Mouse (Mus musculus) forebrain, embryonic 16.5 days (tissue): ENCODE measurements around the gene Sat1. TPM values are rescaled to one million over a fixed set of nuclear protein-coding genes. Genes with fewer than 3 reads are reported as not detected.
"Not testable (repeated sequence)": the region's sequence is repeated elsewhere in the genome, so short reads cannot be mapped to it uniquely, and the experiment has no call there.

Experiments
- ATAC-seq: fragments of 200-750 bp; cut with Nextera tagmentation; 2 replicates; pipeline ENCODE4 v1.8.0; 2017; ENCODE audit warnings: mild to moderate bottlenecking, moderate library complexity
- H3K27ac ChIP-seq: fragments of 300-500 bp; sonication (generic); 2 replicates; pipeline ENCODE4 v1.5.1; 2014; ENCODE audit warnings: low read length, control low read depth
- H3K27me3 ChIP-seq: fragments of 300-500 bp; sonication (generic); replicated peaks from 2 replicates; pipeline ENCODE4 v1.6.1; 2014; ENCODE audit warnings: low read length; ENCODE audit not compliant: control insufficient read depth, insufficient read depth
- H3K36me3 ChIP-seq: fragments of 300-500 bp; sonication (generic); 2 replicates; pipeline ENCODE4 v1.6.1; 2014; ENCODE audit not compliant: control insufficient read depth, insufficient read depth
- H3K4me1 ChIP-seq: fragments of 300-500 bp; sonication (generic); replicated peaks from 2 replicates; pipeline ENCODE4 v1.6.1; 2014; ENCODE audit warnings: low read length; ENCODE audit not compliant: control insufficient read depth, insufficient read depth
- H3K4me2 ChIP-seq: fragments of 300-500 bp; sonication (generic); 2 replicates; pipeline ENCODE4 v1.6.1; 2014; ENCODE audit warnings: mild to moderate bottlenecking, low read length, control low read depth
- H3K4me3 ChIP-seq: fragments of 300-500 bp; sonication (generic); replicated peaks from 2 replicates; pipeline ENCODE4 v1.5.1; 2014; ENCODE audit warnings: mild to moderate bottlenecking, low read length, control low read depth
- H3K9ac ChIP-seq: fragments of 300-500 bp; sonication (generic); replicated peaks from 2 replicates; pipeline ENCODE4 v1.6.1; 2014; ENCODE audit warnings: low read depth, low read length, control low read depth
- H3K9me3 ChIP-seq: fragments of 300-500 bp; sonication (generic); 2 replicates; pipeline ENCODE4 v1.6.1; 2016; ENCODE audit warnings: low read length; ENCODE audit not compliant: control insufficient read depth
- WGBS: fragments of 180-500 bp; shearing (Covaris S2); extraction: QIAGEN DNeasy Blood & Tissue Kit; methylation state at CpG from one replicate; pipeline ENCODE4 v1.1.7; 2014; 5-methylcytosine and 5-hydroxymethylcytosine counted together
- polyA plus RNA-seq: library from polyadenylated mRNA; unstranded; fragments of >200 nt; fragmentation: Nextera tagmentation; extraction: Ambion mirVana; gene quantifications from 2 replicates; pipeline ENCODE4 v1.2.1, GENCODE M21; 2015

Sat1 gene
- polyA plus RNA-seq, result 53.7 and 62.9 TPM in 2 replicates

DNA sequence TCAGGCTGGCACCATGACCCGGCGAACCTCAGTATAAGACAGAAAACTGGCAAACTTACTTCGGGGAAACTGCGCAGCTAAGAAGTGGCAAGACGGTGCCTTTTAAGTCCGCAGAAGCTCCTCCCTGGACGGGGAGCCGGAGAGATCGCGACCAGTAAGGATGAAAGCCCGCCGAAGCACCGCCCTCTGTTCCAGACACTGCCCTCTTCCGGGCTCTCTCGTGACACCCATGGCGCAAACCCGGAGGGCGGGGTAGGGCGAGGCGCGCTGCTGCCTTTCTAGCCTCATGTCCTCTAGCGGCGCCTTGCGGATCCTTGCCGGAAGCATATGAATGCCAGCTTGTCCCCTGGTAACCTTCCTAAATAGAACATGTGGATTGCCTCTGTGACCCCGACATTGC is at the start of gene Sat1:
Gene Sat1 (minus strand): TSS at position 179 of the 400 bp plus-strand sequence.
- peak; percentile 99 for ATAC-seq
- no peaks in the 10 kb centered on the region for H3K27me3 ChIP-seq
- no peaks in the 10 kb centered on the region for H3K36me3 ChIP-seq
- peak within 1 kb of the TSS; percentile 64 for H3K9ac ChIP-seq
- no peak within 1 kb of the TSS for H3K27ac ChIP-seq
- peak within 1 kb of the TSS; percentile 66 for H3K4me2 ChIP-seq
- H3K4me3 ChIP-seq, result peak within 1 kb of the TSS; percentile 52
- no peaks in the 10 kb centered on the region for H3K9me3 ChIP-seq
- 20% methylated on average over 26 of the region's 26 CpGs for WGBS
- no peaks in the 10 kb centered on the region for H3K4me1 ChIP-seq

DNA sequence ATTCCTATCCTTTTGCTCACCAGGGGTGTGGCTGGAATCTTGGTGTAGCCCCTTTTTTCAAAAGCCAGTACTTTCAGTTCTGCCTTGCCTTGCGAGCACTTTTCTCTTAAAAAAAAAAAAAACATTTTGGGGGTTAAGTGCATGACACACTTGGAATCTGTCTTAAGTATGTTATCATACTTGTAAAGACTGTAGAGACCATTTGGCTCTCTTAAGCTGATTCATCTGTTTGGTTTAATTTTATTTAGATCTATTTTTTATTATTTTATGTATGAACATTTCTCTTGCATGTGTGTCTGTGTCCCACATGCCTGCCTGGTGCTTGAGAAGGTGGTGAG is 46.6 kb upstream of the Sat1 start:
- H3K27ac ChIP-seq, result no peak overlapping the region
- ATAC-seq, result no peak

DNA sequence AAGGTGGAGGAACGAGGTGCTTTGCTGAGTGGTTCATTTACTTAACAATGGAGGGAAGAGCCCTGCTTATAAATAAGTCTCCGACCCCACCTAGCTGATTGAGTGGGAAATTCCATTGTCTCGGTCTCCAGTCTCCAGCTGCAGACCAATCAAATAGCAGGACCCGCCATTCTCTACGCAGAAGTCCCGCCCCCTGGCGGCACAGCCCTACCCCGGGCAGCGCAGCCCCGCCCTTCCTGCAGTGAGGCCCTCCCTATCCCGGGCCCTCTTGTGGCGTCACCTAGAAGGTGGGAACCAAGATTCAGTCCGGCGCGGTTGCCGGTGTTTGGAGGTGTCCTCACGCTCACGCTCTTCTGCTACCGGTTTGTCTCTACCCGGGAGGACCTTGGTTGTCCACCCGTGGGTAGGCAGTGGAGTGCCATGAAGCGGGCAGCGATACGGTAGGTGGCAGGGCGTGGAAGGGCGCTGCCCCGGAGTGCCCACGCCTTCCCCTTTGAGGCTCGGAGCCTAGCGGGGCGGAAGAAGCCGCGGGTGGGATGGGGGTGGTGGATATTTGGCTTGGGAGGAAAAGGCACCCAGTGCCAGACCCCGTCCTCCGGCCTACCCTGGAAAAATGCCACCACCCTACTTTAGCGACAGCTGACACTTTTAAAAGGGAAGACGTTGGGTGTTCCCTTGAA is 46.1 kb upstream of the Sat1 start, which contains the start of gene Acot9:
Gene Acot9 (plus strand): TSS at position 209 of the 680 bp plus-strand sequence.
- ATAC-seq, result peak; percentile 99
- H3K27ac ChIP-seq, result peak within 1 kb of the TSS; percentile 23
- no peaks in the 10 kb centered on the region for H3K4me1 ChIP-seq
- H3K9me3 ChIP-seq, result no peaks in the 10 kb centered on the region
- H3K36me3 ChIP-seq, result no peaks in the 10 kb centered on the region
- peak within 1 kb of the TSS; percentile 58 for H3K4me2 ChIP-seq
- H3K27me3 ChIP-seq, result no peaks in the 10 kb centered on the region
- 22% methylated on average over 30 of the region's 37 CpGs for whole genome bisulfite sequencing
- peak within 1 kb of the TSS; percentile 56 for H3K4me3 ChIP-seq
- peak within 1 kb of the TSS; percentile 61 for H3K9ac ChIP-seq

More for the DNA sequence above, 46.6 kb upstream of the Sat1 start:
- Histone ChIP-seq H3K4me1 (no peaks in the 10 kb centered on the region), H3K4me3 (peak overlapping the region; percentile 56), H3K27me3 (no peaks in the 10 kb centered on the region), H3K9me3 (no peaks in the 10 kb centered on the region), H3K9ac (peak overlapping the region; percentile 61), H3K36me3 (no peaks in the 10 kb centered on the region), H3K4me2 (peak overlapping the region; percentile 58)
- 38% methylated on average over 1 of the region's 1 CpGs for WGBS

DNA sequence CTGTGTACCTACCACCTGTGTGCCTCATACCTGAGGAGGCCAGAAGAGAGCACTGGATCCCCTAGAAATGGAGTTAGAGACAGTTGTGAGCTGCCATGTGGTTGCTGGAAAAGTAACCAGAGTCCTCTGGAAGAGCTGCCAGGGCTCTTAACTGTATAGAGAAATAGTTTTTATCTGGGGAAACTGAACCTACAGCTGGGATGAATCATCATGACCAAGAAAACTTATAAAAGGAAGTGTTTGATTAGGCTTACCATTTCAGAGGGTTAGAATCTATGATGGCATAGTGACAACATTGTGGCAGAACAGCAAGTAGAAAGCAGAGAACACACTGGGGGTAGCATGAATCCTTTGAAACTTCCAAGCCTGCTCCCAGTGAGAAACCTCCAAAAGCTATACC is 40.6 kb upstream of the Sat1 start:
- Histone ChIP-seq H3K4me2 (no peak overlapping the region), H3K27ac (no peak overlapping the region), H3K9ac (no peak overlapping the region), H3K9me3 (no peaks in the 10 kb centered on the region), H3K4me1 (no peaks in the 10 kb centered on the region), H3K27me3 (no peaks in the 10 kb centered on the region), H3K4me3 (no peak overlapping the region), H3K36me3 (no peaks in the 10 kb centered on the region)
- no peak for ATAC-seq

DNA sequence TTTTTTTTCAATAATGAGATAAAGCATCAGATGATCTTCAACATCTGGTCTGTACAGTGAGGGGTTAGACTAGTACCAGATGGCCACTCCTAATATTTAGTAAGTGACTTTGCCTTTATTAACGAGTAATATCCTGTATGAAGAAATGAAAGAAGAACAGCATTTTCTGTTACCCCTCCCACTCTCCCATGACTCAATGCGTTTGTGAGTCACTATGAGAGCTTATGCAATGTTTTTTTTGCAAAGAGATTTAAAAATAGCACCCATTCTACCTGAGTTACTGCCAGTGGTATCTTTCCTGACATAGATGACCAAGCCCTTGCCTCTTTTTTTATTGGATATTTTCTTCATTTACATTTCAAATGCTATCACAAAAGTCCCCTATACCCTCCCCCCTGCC is 2.0 kb upstream of the Sat1 start:
- H3K4me2 ChIP-seq, result no peak overlapping the region
- H3K27me3 ChIP-seq, result no peaks in the 10 kb centered on the region
- no peak overlapping the region for H3K27ac ChIP-seq
- no peaks in the 10 kb centered on the region for H3K36me3 ChIP-seq
- no peak for ATAC-seq
- H3K9ac ChIP-seq, result no peak overlapping the region
- no peak overlapping the region for H3K4me3 ChIP-seq
- no peaks in the 10 kb centered on the region for H3K4me1 ChIP-seq
- no peaks in the 10 kb centered on the region for H3K9me3 ChIP-seq
- WGBS, result 72% methylated on average over 2 of the region's 2 CpGs

DNA sequence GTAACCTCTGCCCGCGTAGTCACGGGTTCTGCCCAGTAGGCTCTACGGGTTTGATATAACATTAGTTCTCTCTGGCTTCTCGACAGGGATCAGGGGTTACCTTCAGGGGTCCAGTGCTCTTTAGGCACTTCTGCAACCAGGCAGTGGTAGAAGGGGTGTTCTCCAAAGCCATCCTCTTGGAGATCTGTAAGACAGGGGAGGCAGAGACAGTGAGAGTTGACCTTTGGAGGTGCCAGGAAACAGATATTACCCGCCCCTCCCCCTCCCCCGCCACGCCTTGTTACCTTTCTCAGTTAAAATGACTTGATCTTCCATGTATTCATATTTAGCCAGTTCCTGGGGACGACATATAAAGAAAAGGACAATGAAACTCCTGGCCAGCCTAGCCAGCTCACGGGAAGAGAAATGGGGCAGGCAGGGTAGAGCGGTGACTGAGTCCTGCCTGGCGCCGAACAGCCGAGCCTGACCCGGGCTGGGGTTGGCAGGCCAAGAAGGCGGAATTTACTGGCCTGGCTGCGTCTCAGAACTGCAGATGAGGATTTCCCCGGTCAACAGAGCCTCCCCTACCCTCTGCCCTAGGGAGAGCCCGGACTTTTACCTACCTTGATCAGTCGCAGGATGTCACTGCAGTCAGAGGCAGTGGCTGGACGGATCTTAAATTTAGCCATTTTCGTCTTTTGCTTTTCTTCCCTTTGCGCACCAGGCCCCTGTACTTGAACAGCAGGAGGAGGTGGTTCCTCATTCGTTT is 574 bp downstream of the Sat1 start:
- ATAC-seq, result peak; percentile 61
- peak overlapping the region; percentile 52 for H3K4me3 ChIP-seq

DNA sequence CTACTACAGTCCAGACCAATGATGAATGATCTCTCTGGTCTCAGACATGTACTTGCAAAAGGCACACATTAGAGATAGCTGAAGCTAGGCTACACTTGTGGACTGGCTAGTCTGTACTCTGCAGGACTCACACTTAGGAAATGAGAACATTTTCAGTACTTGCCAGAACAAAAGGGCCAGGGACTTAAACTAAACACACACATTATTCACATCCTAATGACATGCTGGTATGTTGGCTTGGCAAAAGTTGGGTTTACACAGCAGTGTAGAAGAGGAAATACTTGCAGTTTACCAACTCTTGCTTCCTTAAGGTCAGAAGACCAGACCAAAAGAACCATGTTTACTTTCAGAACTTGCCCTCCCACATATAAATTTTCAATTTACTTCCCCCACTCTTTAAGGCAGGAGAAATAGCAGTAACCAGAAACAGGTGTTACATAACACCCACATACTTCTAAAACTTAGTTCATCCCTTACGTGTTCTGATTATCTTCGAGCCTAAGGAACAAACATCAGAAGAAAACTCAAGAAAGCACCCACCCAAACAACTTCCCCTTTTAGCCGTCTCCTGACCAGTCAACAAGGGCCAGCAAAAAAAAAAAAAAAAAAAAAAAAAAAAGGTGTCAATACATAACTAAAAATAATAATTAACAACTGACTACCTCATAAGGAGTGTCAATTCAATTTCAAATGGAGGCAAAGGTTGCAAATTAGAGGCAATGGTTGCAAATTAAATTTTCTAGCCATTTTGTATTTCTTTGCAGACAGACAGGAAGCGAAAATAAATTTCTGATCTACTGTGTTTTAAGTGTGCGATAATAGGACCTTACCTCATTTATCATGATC is 1.7 kb downstream of the Sat1 start:
- Histone ChIP-seq H3K4me2 (no peak overlapping the region), H3K4me1 (no peaks in the 10 kb centered on the region)
- ATAC-seq, result no peak

More for the DNA sequence above, 574 bp downstream of the Sat1 start:
- Histone ChIP-seq H3K9me3 (no peaks in the 10 kb centered on the region), H3K36me3 (no peaks in the 10 kb centered on the region), H3K4me2 (peak overlapping the region; percentile 66), H3K9ac (peak overlapping the region; percentile 64), H3K27me3 (no peaks in the 10 kb centered on the region), H3K4me1 (no peaks in the 10 kb centered on the region), H3K27ac (no peak overlapping the region)
- WGBS, result 27% methylated on average over 20 of the region's 24 CpGs

DNA sequence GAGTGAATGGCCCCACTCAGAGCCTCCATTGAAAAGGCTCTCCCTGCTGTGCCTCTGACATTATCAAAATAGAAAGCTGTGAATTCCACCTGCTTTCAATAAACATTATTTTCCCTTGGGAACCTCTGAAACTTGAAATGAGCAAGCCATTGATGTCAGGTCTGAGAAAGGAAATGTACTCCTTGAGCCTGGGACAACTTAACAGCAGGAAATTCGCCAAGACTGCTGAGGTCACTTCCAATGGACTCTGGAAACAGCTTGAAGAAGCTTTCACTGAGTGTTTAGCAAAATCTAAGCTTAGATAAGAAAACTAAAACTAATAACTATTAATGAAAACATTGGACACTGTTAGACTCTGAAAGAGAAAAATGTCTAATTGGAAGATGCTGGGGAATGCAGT is 7.6 kb downstream of the Sat1 start:
- Histone ChIP-seq H3K4me2 (no peak overlapping the region), H3K27me3 (no peaks in the 10 kb centered on the region), H3K9me3 (no peaks in the 10 kb centered on the region), H3K4me1 (no peaks in the 10 kb centered on the region), H3K4me3 (no peak overlapping the region), H3K27ac (no peak overlapping the region), H3K9ac (no peak overlapping the region), H3K36me3 (no peaks in the 10 kb centered on the region)
- ATAC-seq, result no peak
- 7% methylated on average over 1 of the region's 1 CpGs for WGBS

More for the DNA sequence above, 1.7 kb downstream of the Sat1 start:
- H3K4me3 ChIP-seq, result no peak overlapping the region
- H3K9me3 ChIP-seq, result no peaks in the 10 kb centered on the region
- 92% methylated on average over 5 of the region's 5 CpGs for WGBS
- H3K36me3 ChIP-seq, result no peaks in the 10 kb centered on the region
- H3K27me3 ChIP-seq, result no peaks in the 10 kb centered on the region
- no peak overlapping the region for H3K9ac ChIP-seq
- H3K27ac ChIP-seq, result no peak overlapping the region

DNA sequence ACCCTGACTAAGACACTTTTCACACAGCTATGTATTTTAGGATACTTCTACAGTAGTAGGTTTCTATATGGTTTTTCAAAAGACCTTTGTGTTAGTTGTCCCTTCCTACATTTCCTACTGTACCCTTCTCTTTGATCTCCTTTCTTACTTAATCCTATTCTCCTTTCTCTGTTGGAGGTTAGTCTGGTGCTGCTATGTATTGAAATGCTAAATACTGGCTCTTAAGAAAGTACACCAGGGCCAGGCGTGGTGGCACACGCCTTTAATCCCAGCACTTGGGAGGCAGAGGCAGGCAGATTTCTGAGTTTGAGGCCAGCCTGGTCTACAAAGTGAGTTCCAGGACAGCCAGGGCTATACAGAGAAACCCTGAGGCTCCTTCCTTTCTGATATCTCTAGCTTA is 10.8 kb downstream of the Sat1 start:
- H3K4me3 ChIP-seq, ATAC-seq, H3K27me3 ChIP-seq, H3K4me2 ChIP-seq, H3K27ac ChIP-seq, H3K4me1 ChIP-seq, H3K9ac ChIP-seq, H3K36me3 ChIP-seq, H3K9me3 ChIP-seq: not testable (repeated sequence)
- 83% methylated on average over 2 of the region's 2 CpGs for WGBS
